Mouse (Mus musculus) adrenal gland, postnatal 0 days (tissue): ENCODE measurements around the gene Dtx2. TPM values are rescaled to one million over a fixed set of nuclear protein-coding genes. Genes with fewer than 3 reads are reported as not detected.

Experiments used
- polyA plus RNA-seq: library from polyadenylated mRNA; unstranded; fragments of >200 nt; fragmentation: Nextera tagmentation; extraction: Ambion mirVana; gene quantifications from 2 replicates; pipeline ENCODE4 v1.2.1, GENCODE M21; 2015

The Dtx2 gene
- polyA plus RNA-seq = 13.9 and 15.5 TPM in 2 replicates

GRCm38 (mm10) chr5:135994725-135995687 lies at the start of gene Dtx2:
Gene Dtx2 (plus strand): TSS chr5:135994800.

DNA sequence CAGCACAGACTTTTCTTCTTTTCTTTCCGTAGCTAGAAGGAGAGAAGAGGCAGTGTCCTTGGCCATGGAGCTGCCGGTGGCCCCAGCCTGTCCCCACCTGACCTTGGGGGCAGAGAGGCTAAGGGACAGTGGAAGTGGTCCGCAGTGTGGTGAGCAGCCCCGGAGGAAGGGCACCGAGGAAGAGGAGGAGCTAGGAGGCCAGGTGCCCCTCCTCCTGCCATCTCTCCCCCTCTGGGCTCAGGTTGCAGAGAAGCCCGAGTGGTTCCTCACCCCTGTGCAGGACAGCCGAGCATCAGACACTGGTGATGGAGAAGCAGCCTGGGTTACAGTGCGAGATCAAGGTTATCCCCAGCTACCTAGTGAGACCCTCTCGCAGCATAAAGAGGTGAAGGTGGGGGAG lies 20.2 kb upstream of the Dtx2 start, which contains the start of gene Ssc4d:
Ssc4d (minus strand) TSS at position 167 of the 400 bp plus-strand sequence.

DNA sequence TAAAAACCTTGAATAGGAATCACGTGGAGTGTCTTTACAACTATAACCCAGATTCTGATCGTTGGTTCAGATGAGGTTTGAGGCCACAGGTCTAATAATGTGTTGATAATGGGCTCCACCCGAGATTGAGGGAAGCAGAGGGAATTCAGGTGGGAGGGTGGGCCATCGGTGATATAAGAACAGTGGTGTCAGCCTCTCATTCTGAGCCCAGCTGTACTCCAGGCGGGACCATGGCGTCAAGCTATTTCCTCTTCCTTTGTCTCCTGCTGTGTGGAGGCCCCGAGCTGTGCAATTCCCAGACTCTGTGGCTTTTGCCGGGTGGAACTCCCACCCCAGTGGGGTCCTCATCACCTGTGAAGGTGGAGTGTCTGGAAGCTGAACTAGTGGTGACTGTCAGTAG lies 14.7 kb upstream of the Dtx2 start, which contains the start of gene Zp3:
Zp3 (plus strand) TSS at position 196 of the 400 bp plus-strand sequence.

GRCm38 (mm10) chr5:136038258-136039214 lies 43.9 kb downstream of the Dtx2 start, which contains the start of gene Upk3b:
Gene Upk3b (plus strand): TSS chr5:136038496.

GRCm38 (mm10) chr5:136054301-136055077 lies 59.9 kb downstream of the Dtx2 start, which contains the start of gene Upk3bl:
Gene Upk3bl (plus strand): TSS chr5:136054492.

Other genes starting within 250 kb of the Dtx2 start
- gene Styxl1, start 216.4 kb upstream of the Dtx2 start, polyA plus RNA-seq = 2.1 and 2.2 TPM in 2 replicates
- gene Mdh2, start 216.3 kb upstream of the Dtx2 start, polyA plus RNA-seq = 330 and 449 TPM in 2 replicates
- gene Srrm3, start 187.9 kb upstream of the Dtx2 start, polyA plus RNA-seq = 6.6 and 10.9 TPM in 2 replicates
- gene Hspb1, start 106.9 kb upstream of the Dtx2 start, polyA plus RNA-seq = 149 and 244 TPM in 2 replicates
- gene Ywhag, start 60.2 kb upstream of the Dtx2 start, polyA plus RNA-seq = 142 and 161 TPM in 2 replicates
- gene Ssc4d, start 20.3 kb upstream of the Dtx2 start, polyA plus RNA-seq = 3.2 and 7.0 TPM in 2 replicates
- 0.25 and 0.29 TPM in 2 replicates for gene Zp3, start 14.7 kb upstream of the Dtx2 start, polyA plus RNA-seq
- 22.6 and 25.8 TPM in 2 replicates for gene Upk3b, start 43.7 kb downstream of the Dtx2 start, polyA plus RNA-seq
- 2.3 and 5.8 TPM in 2 replicates for gene Upk3bl, start 59.7 kb downstream of the Dtx2 start, polyA plus RNA-seq
- 9.4 and 10.9 TPM in 2 replicates for gene Rasa4, start 89.1 kb downstream of the Dtx2 start, polyA plus RNA-seq
- gene Polr2j, start 121.8 kb downstream of the Dtx2 start, polyA plus RNA-seq = 195 and 197 TPM in 2 replicates
- 13.1 and 14.6 TPM in 2 replicates for gene Lrwd1, start 141.3 kb downstream of the Dtx2 start, polyA plus RNA-seq
- 10.0 and 10.1 TPM in 2 replicates for gene Alkbh4, start 141.3 kb downstream of the Dtx2 start, polyA plus RNA-seq
- gene Orai2, start 175.9 kb downstream of the Dtx2 start, polyA plus RNA-seq = 4.9 and 7.1 TPM in 2 replicates
- gene Prkrip1, start 204.2 kb downstream of the Dtx2 start, polyA plus RNA-seq = 52.1 and 55.1 TPM in 2 replicates